Mouse (Mus musculus) MEL (cell line): Measurements from ENCODE around the gene Gpx4. TPM values are rescaled to one million over a fixed set of nuclear protein-coding genes. Genes with fewer than 3 reads are reported as not detected.
A peak's percentile ranks its signal among the peaks of the same experiment; 100 is the strongest.

Experiments
- DNase-seq: peaks from one replicate; pipeline ENCODE4 v3.0.0; 2011; ENCODE audit warnings: low read depth, low spot score
- H3K27ac ChIP-seq: 2 replicates; pipeline ENCODE4 v1.5.1; 2012; ENCODE audit warnings: low read depth, mild to moderate bottlenecking, control low read depth, low read length, moderate library complexity; ENCODE audit not compliant: control insufficient read depth
- H3K27me3 ChIP-seq, 2 experiments: fragments of 150-350 bp in 1 of 2; sonication (generic) in 1 of 2; 2 replicates each; pipeline ENCODE4 v1.6.1; 2012; ENCODE audit warnings: low read length in 2 of 2, mild to moderate bottlenecking in 2 of 2, improper control_type of control experiment in 1 of 2, moderate library complexity in 1 of 2; ENCODE audit not compliant: insufficient read depth in 2 of 2, control insufficient read depth in 1 of 2
- H3K36me3 ChIP-seq, 2 experiments: 2 replicates each; pipeline ENCODE4 v1.6.1; 2012 to 2014; ENCODE audit warnings: low read length in 2 of 2, improper control_type of control experiment in 1 of 2, inconsistent platforms in 1 of 2, mild to moderate bottlenecking in 1 of 2; ENCODE audit not compliant: insufficient read depth in 2 of 2, control insufficient read depth in 1 of 2
- H3K4me1 ChIP-seq, 2 experiments: fragments of 150-350 bp in 1 of 2; sonication (generic) in 1 of 2; 2 replicates each; pipeline ENCODE4 v1.6.1; 2012; ENCODE audit warnings: low read length in 2 of 2, improper control_type of control experiment in 1 of 2, mild to moderate bottlenecking in 1 of 2; ENCODE audit not compliant: insufficient read depth in 2 of 2, control insufficient read depth in 1 of 2
- H3K4me3 ChIP-seq, 2 experiments: fragments of 150-350 bp in 1 of 2; sonication (generic) in 1 of 2; 2 replicates each; pipeline ENCODE4 v1.5.1; 2012; ENCODE audit warnings: low read depth in 2 of 2, low read length in 2 of 2, mild to moderate bottlenecking in 2 of 2, moderate library complexity in 2 of 2, control low read depth in 1 of 2, improper control_type of control experiment in 1 of 2; ENCODE audit not compliant: control insufficient read depth in 1 of 2, insufficient read depth in 1 of 2
- H3K79me2 ChIP-seq: 2 replicates; pipeline ENCODE4 v1.6.1; 2012; ENCODE audit warnings: mild to moderate bottlenecking, low read length, moderate library complexity; ENCODE audit not compliant: control insufficient read depth, poor library complexity, insufficient read depth
- H3K9ac ChIP-seq: 2 replicates; pipeline ENCODE4 v1.6.1; 2012; ENCODE audit warnings: low read depth, mild to moderate bottlenecking, control low read depth, low read length, moderate library complexity; ENCODE audit not compliant: control insufficient read depth, poor library complexity, severe bottlenecking
- H3K9me3 ChIP-seq: fragments of 150-350 bp; sonication (generic); replicated peaks from 2 replicates; pipeline ENCODE4 v1.6.1; 2012; ENCODE audit warnings: mild to moderate bottlenecking, low read length, improper control_type of control experiment, moderate library complexity; ENCODE audit not compliant: insufficient read depth
- BHLHE40 ChIP-seq: IDR thresholded peaks from 2 replicates; pipeline ENCODE4 v1.6.1; 2012; ENCODE audit warnings: low read depth, mild to moderate bottlenecking, inconsistent platforms, low read length, improper control_type of control experiment, borderline replicate concordance
- ELF1 ChIP-seq: IDR thresholded peaks from 2 replicates; pipeline ENCODE4 v1.6.1; 2014; ENCODE audit warnings: low read depth, mild to moderate bottlenecking, inconsistent platforms, low read length, improper control_type of control experiment, moderate library complexity
- EP300 ChIP-seq, 2 experiments: IDR thresholded peaks; 2 replicates each; pipeline ENCODE4 v1.6.1; 2011; ENCODE audit warnings: improper control_type of control experiment in 2 of 2, low read length in 2 of 2, low read depth in 1 of 2, mild to moderate bottlenecking in 1 of 2
- GABPA ChIP-seq: IDR thresholded peaks from 2 replicates; pipeline ENCODE4 v1.6.1; 2012; ENCODE audit warnings: low read depth, mild to moderate bottlenecking, inconsistent platforms, low read length, improper control_type of control experiment, moderate library complexity
- GATA1 ChIP-seq: IDR thresholded peaks from 2 replicates; pipeline ENCODE4 v1.6.1; 2011; ENCODE audit warnings: low read depth, low read length, improper control_type of control experiment
- HCFC1 ChIP-seq: IDR thresholded peaks from 2 replicates; pipeline ENCODE4 v1.6.1; 2012; ENCODE audit warnings: low read depth, mild to moderate bottlenecking, inconsistent platforms, low read length, improper control_type of control experiment, moderate library complexity
- KAT2A ChIP-seq: conservative IDR thresholded peaks from 2 replicates; pipeline ENCODE4 v1.6.1; 2012; ENCODE audit warnings: low read depth, low read length, improper control_type of control experiment, inconsistent platforms
- MAZ ChIP-seq: IDR thresholded peaks from 2 replicates; pipeline ENCODE4 v1.6.1; 2012; ENCODE audit warnings: low read depth, mild to moderate bottlenecking, inconsistent platforms, low read length, improper control_type of control experiment
- MXI1 ChIP-seq: IDR thresholded peaks from 2 replicates; pipeline ENCODE4 v1.6.1; 2011; ENCODE audit warnings: mild to moderate bottlenecking, low read depth, low read length, improper control_type of control experiment
- MYC ChIP-seq: IDR thresholded peaks from 2 replicates; pipeline ENCODE4 v1.6.1; 2011; ENCODE audit warnings: low read depth, mild to moderate bottlenecking, low read length, improper control_type of control experiment, moderate library complexity
- NELFE ChIP-seq: IDR thresholded peaks from 2 replicates; pipeline ENCODE4 v1.6.1; 2011; ENCODE audit warnings: low read depth, low read length, improper control_type of control experiment
- NRF1 ChIP-seq: IDR thresholded peaks from 2 replicates; pipeline ENCODE4 v1.6.1; 2014; ENCODE audit warnings: low read depth, mild to moderate bottlenecking, inconsistent platforms, low read length, improper control_type of control experiment, moderate library complexity; ENCODE audit not compliant: poor library complexity, insufficient read depth, severe bottlenecking
- POLR2A ChIP-seq, 2 experiments: IDR thresholded peaks; 2 replicates each; pipeline ENCODE4 v1.6.1; 2011 to 2012; ENCODE audit warnings: low read length in 2 of 2, mild to moderate bottlenecking in 2 of 2, control low read depth in 1 of 2, improper control_type of control experiment in 1 of 2, low read depth in 1 of 2, moderate library complexity in 1 of 2; ENCODE audit not compliant: control insufficient read depth in 1 of 2, insufficient read depth in 1 of 2, poor library complexity in 1 of 2
- POLR2AphosphoS2 ChIP-seq: IDR thresholded peaks from 2 replicates; pipeline ENCODE4 v1.6.1; 2011; ENCODE audit warnings: low read length, improper control_type of control experiment
- POLR2AphosphoS5 ChIP-seq: IDR thresholded peaks from 2 replicates; pipeline ENCODE4 v1.6.1; 2012; ENCODE audit warnings: low read depth, borderline replicate concordance, mild to moderate bottlenecking, inconsistent platforms, low read length, moderate library complexity, mixed read lengths
- TAL1 ChIP-seq: IDR thresholded peaks from 2 replicates; pipeline ENCODE4 v1.6.1; 2012; ENCODE audit warnings: mild to moderate bottlenecking, inconsistent platforms, low read length, moderate library complexity, mixed read lengths
- TBP ChIP-seq: IDR thresholded peaks from 2 replicates; pipeline ENCODE4 v1.8.0; 2011; ENCODE audit warnings: low read depth, low read length, improper control_type of control experiment
- TCF12 ChIP-seq: IDR thresholded peaks from 2 replicates; pipeline ENCODE4 v1.6.1; 2014; ENCODE audit warnings: low read depth, mild to moderate bottlenecking, inconsistent platforms, low read length, improper control_type of control experiment, moderate library complexity
- UBTF ChIP-seq: IDR thresholded peaks from 2 replicates; pipeline ENCODE4 v1.6.1; 2012; ENCODE audit warnings: low read depth, mild to moderate bottlenecking, inconsistent platforms, low read length, improper control_type of control experiment, moderate library complexity, borderline replicate concordance; ENCODE audit not compliant: insufficient read depth
- USF2 ChIP-seq, 2 experiments: IDR thresholded peaks; 2 replicates each; pipeline ENCODE4 v1.6.1; 2011 to 2012; ENCODE audit warnings: improper control_type of control experiment in 2 of 2, low read length in 2 of 2, borderline replicate concordance in 1 of 2, inconsistent platforms in 1 of 2, low read depth in 1 of 2, mild to moderate bottlenecking in 1 of 2; ENCODE audit not compliant: insufficient read depth in 1 of 2
- ZKSCAN1 ChIP-seq: IDR thresholded peaks from 2 replicates; pipeline ENCODE4 v1.6.1; 2012; ENCODE audit warnings: low read depth, mild to moderate bottlenecking, inconsistent platforms, low read length, improper control_type of control experiment, moderate library complexity
- polyA plus RNA-seq, 2 experiments: library from polyadenylated mRNA; stranded (reverse) in 1 of 2; unstranded in 1 of 2; fragments of >175 nt in 1 of 2; fragments of >200 nt in 1 of 2; gene quantifications; 2 replicates each; pipeline versions ENCODE4 v1.2.1 to v1.2.4; 2012; ENCODE audit warnings: low replicate concordance in 2 of 2, low read depth in 1 of 2; ENCODE audit not compliant: insufficient read length in 2 of 2, insufficient read depth in 1 of 2, missing spikeins in 1 of 2
- total RNA-seq: library from RNA; depleted of rRNA; stranded (reverse); fragments of 300-350 nt; gene quantifications from 2 replicates; pipeline ENCODE4 v1.2.3, GENCODE M21; 2012; rRNA removed

Gpx4 gene
- total and polyA plus RNA-seq, 3 experiments = 508 to 536 TPM; not detected in 1

GRCm38 (mm10) chr10:80105460-80105859 lies 58.5 kb downstream of the Gpx4 start, which contains the start of gene Sbno2:
Gene Sbno2, minus strand, starts transcription at chr10:80105571.
- H3K4me3 ChIP-seq = no peak within 1 kb of the TSS
- H3K79me2 ChIP-seq = peaks cover 19% of the 10 kb centered on the region
- H3K36me3 ChIP-seq = peaks cover 0 to 18% of the 10 kb centered on the region in 2 experiments; a peak in 2 of 4 replicates
- peaks cover 12 to 26% of the 10 kb centered on the region in 2 experiments for H3K4me1 ChIP-seq
- TF ChIP-seq MAZ (peak; percentile 39; the same call in 1 of the 2 replicates), USF2 (IDR thresholded peaks at IDR 0.05; ENCODE audit: borderline replicate concordance in 1 of 2, insufficient read depth in 1 of 2, low read depth in 1 of 2, low read length in 2 of 2) (no peak), MXI1 (0 out of 2 replicates have a peak, but pooled peaks have one; percentile 20)
- TF ChIP-seq, all 39 proteins: peak for 2
- peak; percentile 38 for DNase-seq
- Histone ChIP-seq H3K27me3 (no peaks in the 10 kb centered on the region), H3K9ac (no peak within 1 kb of the TSS), H3K9me3 (no peaks in the 10 kb centered on the region), H3K27ac (no peak within 1 kb of the TSS)

GRCm38 (mm10) chr10:80105926-80106325 lies 59.0 kb downstream of the Gpx4 start:
- Histone ChIP-seq H3K9ac (no peak overlapping the region), H3K27ac (no peak overlapping the region), H3K4me3 (no peak overlapping the region), H3K4me1 (peaks cover 12 to 26% of the 10 kb centered on the region in 2 experiments), H3K9me3 (no peaks in the 10 kb centered on the region)
- TF ChIP-seq HCFC1 = no peak
- TF ChIP-seq EP300 (IDR thresholded peaks at IDR 0.05; ENCODE audit: low read depth in 1 of 2, low read length in 2 of 2) = no peak
- TF ChIP-seq ZKSCAN1 = no peak
- TF ChIP-seq KAT2A = no peak
- no peak for TF ChIP-seq POLR2AphosphoS2
- TF ChIP-seq TBP = no peak
- TF ChIP-seq POLR2AphosphoS5 = no peak
- no peak for TF ChIP-seq ELF1
- no peak for TF ChIP-seq UBTF
- no peak for TF ChIP-seq GATA1
- no peak for TF ChIP-seq BHLHE40
- TF ChIP-seq NELFE = no peak
- no peak for TF ChIP-seq TAL1
- TF ChIP-seq GABPA = no peak
- TF ChIP-seq MYC = no peak
- TF ChIP-seq USF2 (IDR thresholded peaks at IDR 0.05; ENCODE audit: borderline replicate concordance in 1 of 2, insufficient read depth in 1 of 2, low read depth in 1 of 2, low read length in 2 of 2) = no peak
- no peak for TF ChIP-seq TCF12
- no peak for TF ChIP-seq NRF1
- TF ChIP-seq POLR2A (IDR thresholded peaks at IDR 0.05; ENCODE audit: control insufficient read depth in 1 of 2, insufficient read depth in 1 of 2, low read depth in 1 of 2, low read length in 2 of 2, poor library complexity in 1 of 2) = no peak
- TF ChIP-seq, all 39 proteins: peak for 0
- no peak for DNase-seq
- H3K27me3 ChIP-seq = no peaks in the 10 kb centered on the region
- H3K36me3 ChIP-seq = peaks cover 0 to 18% of the 10 kb centered on the region in 2 experiments; a peak in 2 of 4 replicates
- peaks cover 14% of the 10 kb centered on the region for H3K79me2 ChIP-seq

Other genes with a start within 250 kb of the Gpx4 start
Only the 30 nearest of the 32 such genes appear.
- gene Misp, start 226.2 kb upstream of the Gpx4 start, total RNA-seq = not detected in 2 replicates
- not detected for gene Misp, start 226.2 kb upstream of the Gpx4 start, polyA plus RNA-seq
- gene Ptbp1, start 192.7 kb upstream of the Gpx4 start, total RNA-seq = 301 and 316 TPM in 2 replicates
- gene Ptbp1, start 192.7 kb upstream of the Gpx4 start, polyA plus RNA-seq = 100 to 1,000 TPM; 329 to 837 TPM
- gene Prtn3, start 172.7 kb upstream of the Gpx4 start, total RNA-seq = 9.1 and 11.2 TPM in 2 replicates
- gene Prtn3, start 172.7 kb upstream of the Gpx4 start, polyA plus RNA-seq = 10 to 100 TPM in 1 of 2 experiments, not detected in 1; 31.5 TPM
- 0.56 and 0.85 TPM in 2 replicates for gene Plppr3, start 172.5 kb upstream of the Gpx4 start, total RNA-seq
- 1 to 10 TPM in 1 of 2 experiments, not detected in 1; 6.2 TPM for gene Plppr3, start 172.5 kb upstream of the Gpx4 start, polyA plus RNA-seq
- not detected in 2 replicates for gene Elane, start 160.9 kb upstream of the Gpx4 start, total RNA-seq
- gene Elane, start 160.9 kb upstream of the Gpx4 start, polyA plus RNA-seq = under 1 TPM in 1 of 2 experiments, not detected in 1; 0.07 TPM
- gene Cfd, start 156.3 kb upstream of the Gpx4 start, total RNA-seq = not detected in 2 replicates
- gene Cfd, start 156.3 kb upstream of the Gpx4 start, polyA plus RNA-seq = under 1 TPM in 1 of 2 experiments, not detected in 1; 0.21 TPM
- 16.6 and 17.3 TPM in 2 replicates for gene Med16, start 138.2 kb upstream of the Gpx4 start, total RNA-seq
- 10 to 100 TPM in 1 of 2 experiments, not detected in 1; 41.2 TPM for gene Med16, start 138.2 kb upstream of the Gpx4 start, polyA plus RNA-seq
- gene Gm26602, start 136.3 kb upstream of the Gpx4 start, total RNA-seq = 5.2 and 10.2 TPM in 2 replicates
- gene Gm26602, start 136.3 kb upstream of the Gpx4 start, polyA plus RNA-seq = 1 to 10 TPM in 1 of 2 experiments, not detected in 1; 4.5 TPM
- gene Kiss1r, start 130.2 kb upstream of the Gpx4 start, total RNA-seq = 9.1 and 10.8 TPM in 2 replicates
- 10 to 100 TPM in 1 of 2 experiments, not detected in 1; 23.5 TPM for gene Kiss1r, start 130.2 kb upstream of the Gpx4 start, polyA plus RNA-seq
- 22.7 and 29.1 TPM in 2 replicates for gene R3hdm4, start 126.0 kb upstream of the Gpx4 start, total RNA-seq
- 100 to 1,000 TPM in 1 of 2 experiments, not detected in 1; 105 TPM for gene R3hdm4, start 126.0 kb upstream of the Gpx4 start, polyA plus RNA-seq
- 11.8 and 12.5 TPM in 2 replicates for gene Arid3a, start 120.1 kb upstream of the Gpx4 start, total RNA-seq
- 10 to 100 TPM in 1 of 2 experiments, not detected in 1; 17.2 TPM for gene Arid3a, start 120.1 kb upstream of the Gpx4 start, polyA plus RNA-seq
- gene Wdr18, start 87.0 kb upstream of the Gpx4 start, total RNA-seq = 94.5 and 107 TPM in 2 replicates
- 10 to 100 TPM in 1 of 2 experiments, not detected in 1; 89.5 TPM for gene Wdr18, start 87.0 kb upstream of the Gpx4 start, polyA plus RNA-seq
- gene Grin3b, start 76.5 kb upstream of the Gpx4 start, total RNA-seq = 0.16 and 0.42 TPM in 2 replicates
- gene Grin3b, start 76.5 kb upstream of the Gpx4 start, polyA plus RNA-seq = 1 to 10 TPM in 1 of 2 experiments, not detected in 1; 1.1 TPM
- 58.2 and 62.0 TPM in 2 replicates for gene Tmem259, start 62.8 kb upstream of the Gpx4 start, total RNA-seq
- 100 to 1,000 TPM in 1 of 2 experiments, not detected in 1; 150 TPM for gene Tmem259, start 62.8 kb upstream of the Gpx4 start, polyA plus RNA-seq
- 8.7 and 9.1 TPM in 2 replicates for gene Cnn2, start 58.6 kb upstream of the Gpx4 start, total RNA-seq
- gene Cnn2, start 58.6 kb upstream of the Gpx4 start, polyA plus RNA-seq = 10 to 100 TPM in 1 of 2 experiments, not detected in 1; 25.3 TPM
- gene Abca7, start 50.7 kb upstream of the Gpx4 start, total RNA-seq = 7.4 and 7.7 TPM in 2 replicates
- 10 to 100 TPM in 1 of 2 experiments, not detected in 1; 16.8 TPM for gene Abca7, start 50.7 kb upstream of the Gpx4 start, polyA plus RNA-seq
- 25.2 and 26.2 TPM in 2 replicates for gene Arhgap45, start 30.5 kb upstream of the Gpx4 start, total RNA-seq
- gene Arhgap45, start 30.5 kb upstream of the Gpx4 start, polyA plus RNA-seq = 10 to 100 TPM in 1 of 2 experiments, not detected in 1; 53.6 TPM
- 156 and 169 TPM in 2 replicates for gene Polr2e, start 7.4 kb upstream of the Gpx4 start, total RNA-seq
- gene Polr2e, start 7.4 kb upstream of the Gpx4 start, polyA plus RNA-seq = 100 to 1,000 TPM; 258 to 279 TPM
- 14.6 and 15.8 TPM in 2 replicates for gene Sbno2, start 58.4 kb downstream of the Gpx4 start, total RNA-seq
- gene Sbno2, start 58.4 kb downstream of the Gpx4 start, polyA plus RNA-seq = 10 to 100 TPM in 1 of 2 experiments, not detected in 1; 29.0 TPM
- gene Stk11, start 68.6 kb downstream of the Gpx4 start, total RNA-seq = 77.8 and 108 TPM in 2 replicates
- 100 to 1,000 TPM in 1 of 2 experiments, not detected in 1; 188 TPM for gene Stk11, start 68.6 kb downstream of the Gpx4 start, polyA plus RNA-seq
- 308 and 324 TPM in 2 replicates for gene Atp5d, start 91.5 kb downstream of the Gpx4 start, total RNA-seq
- gene Atp5d, start 91.5 kb downstream of the Gpx4 start, polyA plus RNA-seq = 100 to 1,000 TPM; 300 to 657 TPM
- 4.8 and 6.8 TPM in 2 replicates for gene Cbarp, start 93.7 kb downstream of the Gpx4 start, total RNA-seq
- gene Cbarp, start 93.7 kb downstream of the Gpx4 start, polyA plus RNA-seq = 10 to 100 TPM in 1 of 2 experiments, not detected in 1; 19.3 TPM
- gene Midn, start 101.1 kb downstream of the Gpx4 start, total RNA-seq = 8.1 and 8.3 TPM in 2 replicates
- 10 to 100 TPM in 1 of 2 experiments, not detected in 1; 26.7 TPM for gene Midn, start 101.1 kb downstream of the Gpx4 start, polyA plus RNA-seq
- gene Cirbp, start 118.8 kb downstream of the Gpx4 start, total RNA-seq = 21.2 and 27.2 TPM in 2 replicates
- 10 to 100 TPM in 1 of 2 experiments, not detected in 1; 56.6 TPM for gene Cirbp, start 118.8 kb downstream of the Gpx4 start, polyA plus RNA-seq
- 16.9 and 17.7 TPM in 2 replicates for gene 1600002K03Rik, start 125.8 kb downstream of the Gpx4 start, total RNA-seq
- gene 1600002K03Rik, start 125.8 kb downstream of the Gpx4 start, polyA plus RNA-seq = 10 to 100 TPM in 1 of 2 experiments, not detected in 1; 11.4 TPM
- gene Efna2, start 132.3 kb downstream of the Gpx4 start, total RNA-seq = 0.12 TPM in 1 of 2 replicates, not detected in the other
- 1 to 10 TPM in 1 of 2 experiments, not detected in 1; 2.8 TPM for gene Efna2, start 132.3 kb downstream of the Gpx4 start, polyA plus RNA-seq
- gene Mum1, start 179.3 kb downstream of the Gpx4 start, total RNA-seq = 34.8 and 35.3 TPM in 2 replicates
- gene Mum1, start 179.3 kb downstream of the Gpx4 start, polyA plus RNA-seq = 10 to 100 TPM; 34.0 to 55.2 TPM
- 341 and 377 TPM in 2 replicates for gene Ndufs7, start 202.0 kb downstream of the Gpx4 start, total RNA-seq
- gene Ndufs7, start 202.0 kb downstream of the Gpx4 start, polyA plus RNA-seq = 100 to 1,000 TPM in 1 of 2 experiments, not detected in 1; 458 TPM
- gene Gamt, start 213.8 kb downstream of the Gpx4 start, total RNA-seq = 4.1 and 6.0 TPM in 2 replicates
- gene Gamt, start 213.8 kb downstream of the Gpx4 start, polyA plus RNA-seq = 1 to 10 TPM in 1 of 2 experiments, not detected in 1; 8.4 TPM
- gene Dazap1, start 214.3 kb downstream of the Gpx4 start, total RNA-seq = 159 and 166 TPM in 2 replicates
- 100 to 1,000 TPM in 1 of 2 experiments, not detected in 1; 236 TPM for gene Dazap1, start 214.3 kb downstream of the Gpx4 start, polyA plus RNA-seq